Mouse (Mus musculus): ENCODE measurements around the gene Cchcr1. TPM values are rescaled to one million over a fixed set of nuclear protein-coding genes. Genes with fewer than 3 reads are reported as not detected.
"Not testable (repeated sequence)": the region's sequence is repeated elsewhere in the genome, so short reads cannot be mapped to it uniquely, and the experiment has no call there.

Cchcr1 gene
- polyA plus RNA-seq, 1 experiment from 2014 or later, result 8.3 TPM

DNA sequence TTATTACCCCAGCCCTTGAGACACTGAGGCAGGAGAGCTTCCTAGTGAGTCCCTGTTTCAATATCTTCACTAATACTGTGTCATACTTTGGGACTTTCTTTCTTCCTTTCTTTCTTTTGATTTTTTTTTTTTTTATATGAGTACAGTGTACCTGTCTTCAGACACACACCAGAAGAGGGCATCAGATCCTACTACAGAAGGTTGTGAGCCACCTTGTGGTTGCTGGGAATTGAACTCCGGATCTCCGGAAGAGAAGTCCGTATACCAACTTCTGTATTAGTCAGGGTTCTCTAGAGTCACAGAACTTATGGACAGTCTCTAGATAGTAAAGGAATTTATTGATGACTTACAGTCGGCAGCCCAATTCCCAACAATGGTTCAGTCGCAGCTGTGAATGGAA lies 8.6 kb upstream of the Cchcr1 start:
- H3K4me2 ChIP-seq (replicated peaks; ENCODE audit: low read depth, low read length); H3K27ac ChIP-seq (ENCODE audit: low read depth, low read length); H3K36me3 ChIP-seq (ENCODE audit: control insufficient read depth, insufficient read depth, low read length); H3K9me3 ChIP-seq (ENCODE audit: control insufficient read depth, low read length); H3K4me3 ChIP-seq (ENCODE audit: low read depth, low read length); H3K4me1 ChIP-seq (replicated peaks; ENCODE audit: control insufficient read depth, insufficient read depth, low read length); ATAC-seq (ENCODE audit: low FRiP score); H3K9ac ChIP-seq (ENCODE audit: low read depth, low read length); DNase-seq (ENCODE audit: low spot score): not testable (repeated sequence)
- WGBS, result 46% methylated on average over 3 of the region's 5 CpGs
- H3K27me3 ChIP-seq (ENCODE audit: control insufficient read depth, insufficient read depth, low read length), result peaks cover 32% of the 10 kb centered on the region

GRCm38 (mm10) chr17:35509284-35509683 lies 7.6 kb upstream of the Cchcr1 start:
- H3K9ac ChIP-seq (ENCODE audit: low read depth, low read length), result no peak overlapping the region
- ATAC-seq (ENCODE audit: low FRiP score), result no peak
- H3K9me3 ChIP-seq (ENCODE audit: control insufficient read depth, low read length), result no peaks in the 10 kb centered on the region
- no peaks in the 10 kb centered on the region for H3K36me3 ChIP-seq (ENCODE audit: control insufficient read depth, insufficient read depth, low read length)
- H3K4me1 ChIP-seq (replicated peaks; ENCODE audit: control insufficient read depth, insufficient read depth, low read length), result no peaks in the 10 kb centered on the region
- WGBS, result 52% methylated on average over 8 of the region's 8 CpGs
- H3K27ac ChIP-seq (ENCODE audit: low read depth, low read length), result no peak overlapping the region
- DNase-seq (ENCODE audit: low spot score), result no peak
- peaks cover 32% of the 10 kb centered on the region for H3K27me3 ChIP-seq (ENCODE audit: control insufficient read depth, insufficient read depth, low read length)
- no peak overlapping the region for H3K4me3 ChIP-seq (ENCODE audit: low read depth, low read length)
- no peak overlapping the region for H3K4me2 ChIP-seq (replicated peaks; ENCODE audit: low read depth, low read length)

DNA sequence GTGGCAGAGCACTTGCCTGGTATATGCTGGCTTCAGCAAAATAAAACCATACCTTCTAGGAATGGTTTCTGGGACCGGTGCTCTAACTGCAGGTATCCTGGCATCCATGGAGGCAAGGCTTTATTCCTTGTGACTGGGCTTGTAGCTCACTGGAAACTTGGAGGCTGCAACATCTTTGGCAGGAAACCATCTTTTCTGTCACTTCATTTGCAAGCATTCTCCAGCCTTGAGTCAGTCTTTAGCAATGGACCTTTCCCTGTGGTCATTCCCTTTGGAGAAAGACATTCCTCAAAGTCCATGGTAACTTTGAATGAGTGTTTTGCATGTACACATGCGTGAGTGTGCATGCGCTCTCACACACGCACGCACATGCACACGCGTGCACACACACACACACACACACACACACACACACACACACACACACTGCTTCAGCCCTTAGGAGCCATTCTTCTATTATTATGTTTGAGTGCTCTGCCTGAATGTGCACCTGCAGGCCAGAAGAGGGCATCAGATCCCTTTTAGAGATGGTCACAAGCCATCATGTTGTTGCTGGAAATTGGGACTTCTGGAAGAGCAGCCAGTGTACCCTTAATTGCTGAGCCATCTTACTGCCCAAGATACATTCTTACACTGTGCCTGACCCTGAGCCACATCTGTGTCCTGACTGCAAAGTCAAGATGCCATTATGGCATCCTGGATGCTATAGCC lies 3.8 kb upstream of the Cchcr1 start:
- no peaks in the 10 kb centered on the region for H3K9me3 ChIP-seq (ENCODE audit: control insufficient read depth, low read length)
- peaks cover 3% of the 10 kb centered on the region for H3K4me1 ChIP-seq (replicated peaks; ENCODE audit: control insufficient read depth, insufficient read depth, low read length)
- no peak for DNase-seq (ENCODE audit: low spot score)
- H3K27me3 ChIP-seq (ENCODE audit: control insufficient read depth, insufficient read depth, low read length), result peaks cover under 1% of the 10 kb centered on the region; the same call in 1 of the 2 replicates
- H3K36me3 ChIP-seq (ENCODE audit: control insufficient read depth, insufficient read depth, low read length), result no peaks in the 10 kb centered on the region
- WGBS, result 92% methylated on average over 7 of the region's 7 CpGs
- no peak overlapping the region for H3K9ac ChIP-seq (ENCODE audit: low read depth, low read length)
- H3K4me2 ChIP-seq (replicated peaks; ENCODE audit: low read depth, low read length), result no peak overlapping the region
- ATAC-seq (ENCODE audit: low FRiP score), result no peak
- H3K27ac ChIP-seq (ENCODE audit: low read depth, low read length), result no peak overlapping the region
- H3K4me3 ChIP-seq (ENCODE audit: low read depth, low read length), result no peak overlapping the region

GRCm38 (mm10) chr17:35513886-35514285 lies 3.0 kb upstream of the Cchcr1 start:
- Histone ChIP-seq H3K27ac (ENCODE audit: low read depth, low read length) (no peak overlapping the region), H3K4me1 (replicated peaks; ENCODE audit: control insufficient read depth, insufficient read depth, low read length) (peaks cover 3% of the 10 kb centered on the region)
- WGBS, result 14% methylated on average over 2 of the region's 2 CpGs

DNA sequence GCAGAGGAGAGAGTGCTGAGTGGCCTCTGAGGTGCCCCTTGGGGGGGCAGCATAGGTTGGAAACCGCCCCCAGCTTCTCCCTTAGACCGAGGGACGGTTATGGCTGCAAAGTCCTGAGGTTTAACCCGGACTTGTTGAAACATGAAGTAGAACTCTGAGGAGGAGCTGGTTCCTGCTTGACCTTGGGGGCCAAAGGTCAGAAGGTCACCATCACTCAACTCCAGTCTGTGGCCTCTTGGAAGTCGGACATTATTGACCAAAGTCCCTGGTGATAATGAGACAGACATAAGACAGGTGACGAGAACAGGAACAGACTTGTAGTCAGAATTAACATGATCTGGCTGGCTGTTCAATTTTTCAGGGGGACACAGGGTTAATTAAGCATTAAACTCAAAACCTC lies 2.1 kb upstream of the Cchcr1 start:
- H3K4me3 ChIP-seq (ENCODE audit: low read depth, low read length), result no peak overlapping the region

More at GRCm38 (mm10) chr17:35513886-35514285, 3.0 kb upstream of the Cchcr1 start:
- no peaks in the 10 kb centered on the region for H3K36me3 ChIP-seq (ENCODE audit: control insufficient read depth, insufficient read depth, low read length)
- H3K4me3 ChIP-seq (ENCODE audit: low read depth, low read length), result no peak overlapping the region
- ATAC-seq (ENCODE audit: low FRiP score), result no peak
- H3K9ac ChIP-seq (ENCODE audit: low read depth, low read length), result no peak overlapping the region
- DNase-seq (ENCODE audit: low spot score), result peak; percentile 88
- H3K9me3 ChIP-seq (ENCODE audit: control insufficient read depth, low read length), result no peaks in the 10 kb centered on the region
- no peak overlapping the region for H3K4me2 ChIP-seq (replicated peaks; ENCODE audit: low read depth, low read length)
- H3K27me3 ChIP-seq (ENCODE audit: control insufficient read depth, insufficient read depth, low read length), result no peaks in the 10 kb centered on the region

DNA sequence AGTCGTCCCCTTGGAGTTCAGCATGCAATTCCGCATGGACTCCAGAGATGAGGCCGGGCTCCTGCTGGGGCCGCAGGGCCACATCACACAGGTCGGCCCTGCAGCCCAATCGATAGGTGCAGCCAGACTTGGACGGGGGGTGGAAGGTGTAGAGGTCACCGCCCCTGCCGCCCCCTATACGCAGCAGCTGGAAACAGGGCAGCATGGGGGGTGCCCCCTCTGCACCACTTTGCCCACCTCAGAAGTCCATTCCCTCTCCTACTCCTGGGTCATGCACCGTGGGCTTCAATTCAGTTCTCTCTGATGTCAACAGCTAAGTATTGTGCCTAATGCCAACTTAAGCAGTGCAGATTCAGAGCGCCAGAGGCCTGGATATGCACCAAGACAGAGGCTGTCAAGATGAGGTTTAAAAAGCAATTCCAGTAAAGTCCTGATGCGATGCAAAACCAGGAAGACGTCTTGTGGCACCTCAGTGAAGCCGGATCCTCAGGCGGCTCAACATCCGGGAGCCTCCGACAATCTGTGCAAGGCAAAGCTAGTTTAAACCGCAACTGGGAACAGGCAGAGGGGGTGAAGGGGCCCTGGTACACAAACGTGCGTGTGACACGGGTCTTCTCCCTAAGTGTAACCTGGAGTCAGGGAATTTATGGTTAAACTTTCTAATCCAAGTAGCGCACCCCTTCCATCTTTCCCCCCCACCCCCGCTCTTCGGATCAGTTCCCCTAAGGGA lies 824 bp upstream of the Cchcr1 start:
- ATAC-seq (ENCODE audit: low FRiP score) (peak; percentile 28), DNase-seq (ENCODE audit: low spot score) (peak; percentile 64)
- H3K36me3 ChIP-seq (ENCODE audit: control insufficient read depth, insufficient read depth, low read length), result no peaks in the 10 kb centered on the region
- peak overlapping the region; percentile 47 for H3K4me3 ChIP-seq (ENCODE audit: low read depth, low read length)
- H3K27ac ChIP-seq (ENCODE audit: low read depth, low read length), result no peak overlapping the region
- H3K4me1 ChIP-seq (replicated peaks; ENCODE audit: control insufficient read depth, insufficient read depth, low read length), result peaks cover 3% of the 10 kb centered on the region
- no peaks in the 10 kb centered on the region for H3K27me3 ChIP-seq (ENCODE audit: control insufficient read depth, insufficient read depth, low read length)
- H3K9me3 ChIP-seq (ENCODE audit: control insufficient read depth, low read length), result no peaks in the 10 kb centered on the region
- peak overlapping the region; percentile 50 for H3K9ac ChIP-seq (ENCODE audit: low read depth, low read length)
- WGBS, result 9% methylated on average over 25 of the region's 25 CpGs
- peak overlapping the region; percentile 64 for H3K4me2 ChIP-seq (replicated peaks; ENCODE audit: low read depth, low read length)

More for the DNA sequence above, 2.1 kb upstream of the Cchcr1 start:
- DNase-seq (ENCODE audit: low spot score), result no peak
- no peaks in the 10 kb centered on the region for H3K27me3 ChIP-seq (ENCODE audit: control insufficient read depth, insufficient read depth, low read length)
- peak overlapping the region; percentile 64 for H3K4me2 ChIP-seq (replicated peaks; ENCODE audit: low read depth, low read length)
- WGBS, result 34% methylated on average over 6 of the region's 6 CpGs
- no peaks in the 10 kb centered on the region for H3K36me3 ChIP-seq (ENCODE audit: control insufficient read depth, insufficient read depth, low read length)
- ATAC-seq (ENCODE audit: low FRiP score), result no peak
- no peaks in the 10 kb centered on the region for H3K9me3 ChIP-seq (ENCODE audit: control insufficient read depth, low read length)
- H3K27ac ChIP-seq (ENCODE audit: low read depth, low read length), result no peak overlapping the region
- peak overlapping the region; percentile 15; the same call in 1 of the 2 replicates for H3K9ac ChIP-seq (ENCODE audit: low read depth, low read length)
- H3K4me1 ChIP-seq (replicated peaks; ENCODE audit: control insufficient read depth, insufficient read depth, low read length), result peaks cover 3% of the 10 kb centered on the region

DNA sequence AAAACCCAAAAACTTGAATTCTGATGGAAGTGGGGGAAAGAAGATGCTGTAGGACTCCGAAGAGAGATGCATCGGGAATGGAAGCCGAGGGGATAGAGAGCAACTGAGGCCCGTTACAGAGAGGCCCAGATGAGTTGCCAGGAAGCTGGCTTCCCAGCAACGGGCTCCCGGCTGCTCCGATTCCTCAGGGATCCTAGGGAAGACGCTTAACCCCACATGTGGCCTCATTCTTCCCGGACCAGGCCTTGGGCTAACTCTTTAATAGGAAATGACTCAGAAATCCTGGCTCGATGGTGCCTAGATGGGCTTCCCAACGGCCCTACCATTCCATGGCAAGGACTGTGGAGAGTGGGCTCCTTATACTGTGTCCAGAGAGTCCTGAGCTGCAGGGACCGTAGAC lies 626 bp downstream of the Cchcr1 start:
- peak overlapping the region; percentile 58 for H3K9ac ChIP-seq (ENCODE audit: low read depth, low read length)
- peak overlapping the region; percentile 47 for H3K4me3 ChIP-seq (ENCODE audit: low read depth, low read length)
- H3K27ac ChIP-seq (ENCODE audit: low read depth, low read length), result no peak overlapping the region; the same call in 1 of the 2 replicates
- H3K27me3 ChIP-seq (ENCODE audit: control insufficient read depth, insufficient read depth, low read length), result no peaks in the 10 kb centered on the region
- peak overlapping the region; percentile 64 for H3K4me2 ChIP-seq (replicated peaks; ENCODE audit: low read depth, low read length)
- peak; percentile 34 for DNase-seq (ENCODE audit: low spot score)
- ATAC-seq (ENCODE audit: low FRiP score), result no peak
- peaks cover 3% of the 10 kb centered on the region for H3K4me1 ChIP-seq (replicated peaks; ENCODE audit: control insufficient read depth, insufficient read depth, low read length)
- no peaks in the 10 kb centered on the region for H3K9me3 ChIP-seq (ENCODE audit: control insufficient read depth, low read length)
- 15% methylated on average over 12 of the region's 12 CpGs for WGBS
- no peaks in the 10 kb centered on the region for H3K36me3 ChIP-seq (ENCODE audit: control insufficient read depth, insufficient read depth, low read length)

GRCm38 (mm10) chr17:35524354-35524753 lies 7.5 kb downstream of the Cchcr1 start:
- DNase-seq (ENCODE audit: low spot score) (no peak), ATAC-seq (ENCODE audit: low FRiP score) (no peak)
- Histone ChIP-seq H3K4me1 (replicated peaks; ENCODE audit: control insufficient read depth, insufficient read depth, low read length) (no peaks in the 10 kb centered on the region), H3K4me2 (replicated peaks; ENCODE audit: low read depth, low read length) (no peak overlapping the region), H3K27me3 (ENCODE audit: control insufficient read depth, insufficient read depth, low read length) (no peaks in the 10 kb centered on the region), H3K27ac (ENCODE audit: low read depth, low read length) (no peak overlapping the region), H3K9me3 (ENCODE audit: control insufficient read depth, low read length) (no peaks in the 10 kb centered on the region), H3K9ac (ENCODE audit: low read depth, low read length) (no peak overlapping the region), H3K36me3 (ENCODE audit: control insufficient read depth, insufficient read depth, low read length) (no peaks in the 10 kb centered on the region), H3K4me3 (ENCODE audit: low read depth, low read length) (no peak overlapping the region)
- WGBS, result 88% methylated on average over 9 of the region's 9 CpGs

- Histone ChIP-seq H3K4me3 (ENCODE audit: low read depth, low read length) (no peak overlapping the region), H3K27me3 (ENCODE audit: control insufficient read depth, insufficient read depth, low read length) (no peaks in the 10 kb centered on the region), H3K36me3 (ENCODE audit: control insufficient read depth, insufficient read depth, low read length) (no peaks in the 10 kb centered on the region), H3K9ac (ENCODE audit: low read depth, low read length) (no peak overlapping the region), H3K27ac (ENCODE audit: low read depth, low read length) (no peak overlapping the region), H3K4me2 (replicated peaks; ENCODE audit: low read depth, low read length) (no peak overlapping the region), H3K4me1 (replicated peaks; ENCODE audit: control insufficient read depth, insufficient read depth, low read length) (no peaks in the 10 kb centered on the region), H3K9me3 (ENCODE audit: control insufficient read depth, low read length) (no peaks in the 10 kb centered on the region)
- WGBS, result 82% methylated on average over 8 of the region's 8 CpGs
- no peak for DNase-seq (ENCODE audit: low spot score)
- ATAC-seq (ENCODE audit: low FRiP score), result no peak
Observed at GRCm38 (mm10) chr17:35526644-35527043, 9.7 kb downstream of the Cchcr1 start.

Measured in hindbrain, embryonic 11.5 days (tissue).